Mouse (Mus musculus) testis, postnatal 14 days (tissue): ENCODE measurements around the gene Ribc2.

Source experiments
- DNase-seq: peaks from one replicate; pipeline ENCODE4 v3.0.0; 2021; ENCODE audit warnings: low spot score

Ribc2 gene

GRCm38 (mm10) chr15:85179528-85180180 lies 47.8 kb downstream of the Ribc2 start:
- DNase-seq, result no peak

GRCm38 (mm10) chr15:85180368-85180767 lies 48.5 kb downstream of the Ribc2 start:
- DNase-seq, result no peak

GRCm38 (mm10) chr15:85182063-85182462 lies 50.2 kb downstream of the Ribc2 start:
- no peak for DNase-seq

- no peak for DNase-seq
Observed at GRCm38 (mm10) chr15:85186916-85187315, 55.0 kb downstream of the Ribc2 start.

- DNase-seq, result no peak
Observed at GRCm38 (mm10) chr15:85188167-85188778, 56.4 kb downstream of the Ribc2 start.
